Mouse (Mus musculus) myocyte (in vitro differentiated cells): ENCODE data around the gene Eif3l.

ENCODE experiments used
- E2F4 ChIP-seq: IDR thresholded peaks from one replicate; pipeline ENCODE4 v1.6.1; 2011; ENCODE audit warnings: mild to moderate bottlenecking, control low read depth, moderate library complexity; ENCODE audit not compliant: insufficient read depth
- MAX ChIP-seq: IDR thresholded peaks from one replicate; pipeline ENCODE4 v1.6.1; 2011; ENCODE audit warnings: low read depth, mild to moderate bottlenecking, control low read depth

DNA sequence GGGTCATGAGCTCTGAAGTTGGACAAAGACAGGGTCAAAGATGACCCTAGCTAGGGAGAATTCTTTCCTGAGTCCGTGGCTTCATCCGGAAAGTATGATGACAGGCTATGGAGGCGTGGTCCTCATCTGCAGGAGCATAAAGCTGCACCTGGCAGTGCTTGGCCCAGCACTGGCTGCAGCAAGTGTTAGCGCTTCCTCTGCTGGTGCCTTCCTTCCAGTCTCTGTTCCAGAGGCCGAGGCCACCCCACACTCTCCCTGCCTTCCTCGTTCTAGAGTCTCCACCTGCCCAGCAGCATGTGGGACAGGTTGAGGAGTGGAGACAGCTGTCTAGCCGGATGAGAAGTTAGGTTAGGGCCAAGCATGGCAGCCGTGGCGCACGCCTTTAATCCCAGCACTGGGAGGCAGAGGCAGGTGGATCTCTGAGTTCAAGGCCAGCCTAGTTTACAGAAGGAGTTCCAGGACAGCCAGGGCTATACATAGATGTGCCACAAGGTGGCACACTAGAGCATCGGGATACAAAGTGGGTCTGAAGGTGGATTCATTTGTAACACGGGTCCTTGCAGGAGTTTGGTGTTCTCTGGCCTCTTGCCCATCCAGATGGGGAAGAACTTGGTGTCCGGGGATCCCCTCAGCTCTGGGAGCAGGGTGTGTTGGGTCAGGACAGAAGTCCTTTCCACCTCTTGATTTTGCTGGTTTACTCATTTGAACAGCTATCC lies 51.4 kb downstream of the Eif3l start:
- TF ChIP-seq MAX: no peak
- no peak for TF ChIP-seq E2F4
